Mouse (Mus musculus): Measurements from ENCODE around the gene Myo9b.

DNA sequence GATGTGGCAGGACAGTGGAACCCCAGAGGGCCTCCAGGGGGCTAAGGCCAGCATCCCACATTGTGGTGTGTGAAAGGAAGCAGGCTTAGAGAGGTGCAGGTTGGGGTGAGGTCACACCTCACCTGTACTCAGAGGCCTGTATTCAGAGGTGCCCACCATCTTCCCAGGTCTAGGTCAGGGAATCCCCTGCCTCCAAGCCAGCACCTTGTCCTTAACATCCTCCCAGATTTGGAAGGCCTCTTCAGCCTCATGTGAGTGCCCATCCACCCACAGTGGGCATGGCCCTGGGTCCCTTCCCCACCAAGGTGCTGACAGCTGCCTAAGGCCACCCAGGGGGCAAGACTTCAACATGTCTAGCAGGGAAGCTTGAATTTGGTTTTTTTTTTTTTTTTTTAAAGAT, 128.9 kb downstream of the Myo9b start:
- TF ChIP-seq CTCF (IDR thresholded peaks at IDR 0.05; ENCODE audit: low read depth, low read length) (no peak), POLR2A (IDR thresholded peaks at IDR 0.05; ENCODE audit: borderline replicate concordance, low read depth, low read length) (no peak)

Data from bone marrow macrophage, adult 2 months (primary cell).